Comparison of ENCODE assay signal across 14 mouse cellular contexts in genomic region chr6:105688195-105688594, GRCm38 (mm10). TPM values are rescaled to one million over a fixed set of nuclear protein-coding genes. Genes with fewer than 3 reads are reported as not detected.
"Had no signal": no experiment of that assay in that cellular context is flagged by ENCODE, and none has a peak within 500 bp of the region (broad histone marks: within the 10 kb centered on the region; RNA-seq: fewer than 3 reads in every experiment).

No protein-coding gene starts in this region.

- DNase-seq: kidney, adult 8-10 months; kidney, postnatal 10 days; kidney, postnatal 4 days; liver; liver, embryonic 13.5 days; liver, postnatal 0 days; lung, postnatal 36 days; thymus, adult 18-20 months; thymus, postnatal 14 days had no signal

- H3K9ac ChIP-seq: intestine, embryonic 15.5 days; limb, embryonic 12.5 days; liver, embryonic 13.5 days; liver, postnatal 0 days; neural tube, embryonic 12.5 days had no signal

- H3K27me3 ChIP-seq: intestine, embryonic 15.5 days; limb, embryonic 12.5 days; liver, embryonic 13.5 days; neural tube, embryonic 12.5 days had no signal

- H3K4me1 ChIP-seq: intestine, embryonic 15.5 days; limb, embryonic 12.5 days; liver, embryonic 13.5 days; neural tube, embryonic 12.5 days had no signal

- H3K27ac ChIP-seq: intestine, embryonic 15.5 days; limb, embryonic 12.5 days; liver, embryonic 13.5 days; neural tube, embryonic 12.5 days had no signal

- H3K4me2 ChIP-seq: intestine, embryonic 15.5 days; limb, embryonic 12.5 days; liver, embryonic 13.5 days; neural tube, embryonic 12.5 days had no signal

- H3K4me3 ChIP-seq: intestine, embryonic 15.5 days; limb, embryonic 12.5 days; liver, embryonic 13.5 days; neural tube, embryonic 12.5 days had no signal

- ATAC-seq: intestine, embryonic 15.5 days; liver, postnatal 0 days had no signal

- H3K9me3 ChIP-seq: intestine, embryonic 15.5 days; limb, embryonic 12.5 days; liver, embryonic 13.5 days; neural tube, embryonic 12.5 days had no signal

- H3K36me3 ChIP-seq: intestine, embryonic 15.5 days; limb, embryonic 12.5 days; liver, embryonic 13.5 days; neural tube, embryonic 12.5 days had no signal

RNA-seq across cellular contexts. Expression of gene Cntn4, which starts 10.7 kb away (rescaled TPM):
- total RNA-seq: megakaryocyte progenitor cell, adult 5-6 weeks; neutrophil, adult 5-6 weeks had no signal
- polyA plus RNA-seq: liver, postnatal 0 days had no signal
